Mouse (Mus musculus): Measurements from ENCODE around the gene Acap1. TPM values are rescaled to one million over a fixed set of nuclear protein-coding genes. Genes with fewer than 3 reads are reported as not detected.
"Not testable (repeated sequence)": the region's sequence is repeated elsewhere in the genome, so short reads cannot be mapped to it uniquely, and the experiment has no call there.

Acap1 gene
- polyA plus RNA-seq, 1 experiment from 2014 or later, result 1.0 TPM

DNA sequence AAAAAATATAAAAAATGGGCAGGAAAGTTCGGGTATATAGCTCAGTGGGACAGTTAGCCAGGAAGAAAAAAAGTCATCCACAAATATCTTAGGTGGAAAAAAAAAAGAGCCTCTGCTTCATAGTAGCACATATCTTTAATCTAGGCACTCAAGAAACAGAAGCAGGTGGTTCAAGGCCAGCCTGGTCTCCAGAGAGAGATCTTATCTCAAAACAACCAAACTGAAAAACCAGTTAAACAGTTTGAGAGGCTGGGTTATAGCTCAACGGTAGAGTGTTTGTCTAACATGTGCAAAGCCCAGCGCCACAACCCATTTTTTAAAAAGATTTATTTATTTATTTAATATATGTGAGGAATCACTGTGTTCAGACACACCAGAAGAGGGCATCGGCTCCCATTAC, 37.7 kb upstream of the Acap1 start:
- Histone ChIP-seq H3K36me3 (no peaks in the 10 kb centered on the region), H3K4me3 (no peak overlapping the region), H3K4me1 (peaks cover 38% of the 10 kb centered on the region), H3K9me3 (replicated peaks) (no peaks in the 10 kb centered on the region), H3K27ac (replicated peaks) (no peak overlapping the region), H3K27me3 (ENCODE audit: low read depth, poor library complexity, severe bottlenecking) (peaks cover 40% of the 10 kb centered on the region)
- 82% methylated on average over 4 of the region's 4 CpGs for WGBS
- DNase-seq (ENCODE audit: low spot score), result no peak

DNA sequence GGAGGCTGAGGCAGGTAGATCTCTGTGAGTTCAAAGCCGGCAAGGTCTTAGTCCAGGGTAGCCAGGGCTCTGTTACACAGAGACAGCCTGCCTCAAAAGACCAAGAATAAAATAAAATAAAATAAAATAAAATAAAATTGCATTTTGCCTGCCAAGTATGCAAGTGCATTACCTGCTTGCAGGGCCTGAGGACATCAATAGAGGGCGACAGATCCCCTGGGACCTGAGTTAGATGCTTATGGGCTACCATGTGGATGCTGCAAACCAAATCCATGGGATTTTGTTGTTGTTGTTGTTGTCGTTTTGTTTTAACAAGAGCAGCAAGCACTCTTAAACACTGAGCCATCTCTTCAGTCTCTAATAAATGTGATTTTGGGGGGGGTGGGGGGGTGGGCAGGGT, 36.9 kb upstream of the Acap1 start:
- no peak for DNase-seq (ENCODE audit: low spot score)
- WGBS, result 38% methylated on average over 3 of the region's 3 CpGs
- peaks cover 32% of the 10 kb centered on the region for H3K27me3 ChIP-seq (ENCODE audit: low read depth, poor library complexity, severe bottlenecking)

DNA sequence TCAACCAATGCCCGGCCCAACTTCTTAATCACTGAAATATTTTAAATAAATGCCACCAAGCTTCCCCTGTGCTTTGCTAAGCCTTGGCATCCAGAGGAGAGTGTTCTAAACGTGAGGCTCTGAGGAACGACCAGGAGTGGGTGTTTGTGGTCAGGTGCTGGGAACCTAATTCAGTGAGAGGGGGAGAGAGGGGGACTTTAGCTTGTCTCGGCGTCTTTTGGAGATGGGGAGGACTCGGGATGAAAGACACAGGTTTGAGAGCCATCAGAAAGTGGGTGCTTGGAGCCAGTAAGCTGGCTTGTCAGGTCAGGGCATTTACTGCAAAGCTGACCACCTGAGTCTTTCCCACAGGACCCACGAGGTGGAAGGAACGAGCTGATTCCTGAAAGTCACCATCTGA, 36.4 kb upstream of the Acap1 start:
- H3K9me3 ChIP-seq (replicated peaks), result no peaks in the 10 kb centered on the region
- peaks cover 27% of the 10 kb centered on the region for H3K27me3 ChIP-seq (ENCODE audit: low read depth, poor library complexity, severe bottlenecking)
- H3K4me3 ChIP-seq, result no peak overlapping the region
- no peak for DNase-seq (ENCODE audit: low spot score)
- 74% methylated on average over 8 of the region's 8 CpGs for WGBS
- H3K4me1 ChIP-seq, result peaks cover 29% of the 10 kb centered on the region
- H3K36me3 ChIP-seq, result no peaks in the 10 kb centered on the region
- H3K27ac ChIP-seq (replicated peaks), result no peak overlapping the region

More for the DNA sequence above, 36.9 kb upstream of the Acap1 start:
- Histone ChIP-seq H3K27ac (replicated peaks) (no peak overlapping the region), H3K4me1 (peaks cover 34% of the 10 kb centered on the region), H3K36me3 (no peaks in the 10 kb centered on the region), H3K9me3 (replicated peaks) (no peaks in the 10 kb centered on the region), H3K4me3 (no peak overlapping the region)

DNA sequence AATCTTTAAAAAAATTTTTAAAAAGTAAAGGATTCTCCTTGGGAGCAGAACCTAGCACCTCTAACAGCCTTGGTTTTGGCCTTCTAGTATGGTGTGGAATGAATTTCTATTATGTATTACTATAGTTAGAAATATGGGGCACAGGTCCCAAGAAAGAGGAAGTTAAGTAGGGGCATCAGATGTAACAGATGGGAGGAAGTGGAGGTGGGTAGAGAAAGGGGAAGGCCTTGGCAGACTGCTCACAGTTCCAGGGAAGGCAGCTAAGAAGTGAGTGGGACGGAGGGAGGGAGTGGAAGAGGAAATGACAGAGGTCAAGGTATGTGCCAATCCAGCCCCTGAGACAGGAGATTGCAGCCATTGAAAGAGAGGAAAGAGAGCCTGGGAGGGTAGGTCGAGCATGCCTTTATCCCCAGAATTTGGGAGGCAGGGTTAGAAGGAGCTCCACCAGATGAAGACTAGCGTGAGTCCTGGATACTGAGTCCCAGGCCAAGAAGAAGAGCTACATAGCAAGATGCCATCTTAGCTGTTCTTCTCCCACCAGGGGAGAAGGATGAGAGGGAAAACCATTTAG, 35.7 kb upstream of the Acap1 start:
- no peaks in the 10 kb centered on the region for H3K36me3 ChIP-seq
- 80% methylated on average over 3 of the region's 3 CpGs for WGBS
- H3K9me3 ChIP-seq (replicated peaks), result no peaks in the 10 kb centered on the region
- H3K27me3 ChIP-seq (ENCODE audit: low read depth, poor library complexity, severe bottlenecking), result peaks cover 20% of the 10 kb centered on the region
- H3K4me1 ChIP-seq, result peaks cover 22% of the 10 kb centered on the region
- no peak overlapping the region for H3K4me3 ChIP-seq
- no peak for DNase-seq (ENCODE audit: low spot score)
- no peak overlapping the region for H3K27ac ChIP-seq (replicated peaks)

DNA sequence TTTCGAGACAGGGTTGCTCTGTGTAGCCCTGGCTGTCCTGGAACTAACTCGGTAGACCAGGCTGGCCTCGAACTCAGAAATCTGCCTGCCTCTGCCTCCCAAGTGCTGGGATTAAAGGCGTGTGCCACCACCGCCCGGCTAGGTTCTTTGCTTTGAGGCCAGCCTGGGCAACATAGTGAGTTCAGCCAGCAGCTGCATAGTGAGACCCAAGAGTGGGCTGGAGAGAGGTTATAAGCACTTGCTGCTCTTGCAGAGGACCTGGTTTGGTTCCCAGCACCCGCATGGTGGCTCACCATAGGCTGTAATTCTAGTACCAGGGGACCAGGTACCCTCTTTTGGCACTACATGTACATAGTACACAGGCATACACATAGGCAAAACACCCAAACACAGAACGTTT, 34.8 kb upstream of the Acap1 start:
- H3K36me3 ChIP-seq; H3K27ac ChIP-seq (replicated peaks); H3K4me3 ChIP-seq; DNase-seq (ENCODE audit: low spot score); H3K9me3 ChIP-seq (replicated peaks): not testable (repeated sequence)
- WGBS, result 89% methylated on average over 8 of the region's 8 CpGs
- Histone ChIP-seq H3K4me1 (peaks cover 13% of the 10 kb centered on the region), H3K27me3 (ENCODE audit: low read depth, poor library complexity, severe bottlenecking) (peaks cover 11% of the 10 kb centered on the region)

DNA sequence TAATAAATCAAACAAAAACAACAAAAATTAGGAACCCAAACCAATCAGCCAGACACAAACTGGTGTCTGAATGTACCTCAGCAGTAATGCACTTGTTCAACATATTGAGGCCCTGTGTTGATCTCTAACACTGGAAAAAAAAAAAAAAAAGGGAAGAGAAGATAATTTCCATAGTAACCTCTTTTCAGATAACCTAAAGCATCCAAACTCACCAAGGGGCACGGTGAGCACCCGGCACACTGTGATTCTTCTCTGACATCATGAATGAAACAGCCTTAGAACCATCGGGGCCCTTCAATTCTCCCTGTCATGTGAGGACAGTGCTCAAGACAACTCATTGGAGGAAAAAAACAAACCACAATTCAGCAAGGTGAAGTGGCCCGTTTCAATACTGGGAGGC, 34.4 kb upstream of the Acap1 start:
- Histone ChIP-seq H3K4me3 (no peak overlapping the region), H3K27ac (replicated peaks) (no peak overlapping the region), H3K9me3 (replicated peaks) (no peaks in the 10 kb centered on the region), H3K36me3 (no peaks in the 10 kb centered on the region), H3K27me3 (ENCODE audit: low read depth, poor library complexity, severe bottlenecking) (peaks cover 6% of the 10 kb centered on the region), H3K4me1 (peaks cover 10% of the 10 kb centered on the region; the same call in 1 of the 2 replicates)
- WGBS, result 94% methylated on average over 4 of the region's 4 CpGs
- no peak for DNase-seq (ENCODE audit: low spot score)

DNA sequence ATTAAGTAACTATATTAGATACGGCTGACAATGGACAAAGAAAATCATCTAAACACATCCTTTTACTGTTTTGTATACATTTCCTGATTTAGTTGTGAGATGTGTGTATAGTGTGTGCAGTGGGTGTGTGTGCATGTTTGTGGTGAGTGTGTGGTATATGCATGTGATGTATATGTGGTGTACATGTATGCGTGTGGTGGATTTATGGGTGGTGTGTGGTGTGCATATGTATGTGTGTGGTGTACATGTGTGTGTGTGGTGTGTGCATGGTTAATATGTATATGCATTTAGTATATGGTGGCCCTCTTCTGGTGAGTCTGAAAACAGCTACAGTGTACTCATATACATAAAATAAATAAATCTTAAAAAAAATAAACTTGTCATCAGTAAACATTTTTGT, 32.2 kb upstream of the Acap1 start:
- 96% methylated on average over 2 of the region's 2 CpGs for WGBS
- H3K9me3 ChIP-seq (replicated peaks), result no peaks in the 10 kb centered on the region
- H3K36me3 ChIP-seq, result no peaks in the 10 kb centered on the region

DNA sequence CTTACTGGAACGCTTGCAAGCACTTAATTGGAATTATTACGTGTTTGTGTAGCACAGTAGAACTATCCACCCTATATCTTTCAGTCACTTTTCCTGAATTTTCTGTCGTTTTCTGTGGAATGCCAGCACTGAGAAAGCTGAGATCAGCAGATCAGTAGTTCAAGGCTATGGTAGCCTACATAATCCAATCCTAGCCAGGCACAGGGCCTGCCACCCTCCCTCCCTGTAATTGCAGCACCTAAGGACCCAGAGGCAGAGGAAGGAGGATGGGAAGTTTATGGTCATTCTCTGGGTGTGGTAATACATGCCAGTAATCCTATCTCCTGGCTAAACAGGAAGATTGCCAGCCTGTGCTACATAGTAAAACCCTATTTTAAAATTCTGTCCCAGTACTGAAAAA, 27.5 kb upstream of the Acap1 start:
- Histone ChIP-seq H3K27me3 (ENCODE audit: low read depth, poor library complexity, severe bottlenecking) (no peaks in the 10 kb centered on the region), H3K9me3 (replicated peaks) (no peaks in the 10 kb centered on the region), H3K4me3 (peak overlapping the region; percentile 99), H3K4me1 (peaks cover 32% of the 10 kb centered on the region), H3K27ac (replicated peaks) (peak overlapping the region; percentile 99), H3K36me3 (peaks cover 19% of the 10 kb centered on the region)
- WGBS, result 69% methylated on average over 3 of the region's 3 CpGs
- DNase-seq (ENCODE audit: low spot score), result no peak

More for the DNA sequence above, 32.2 kb upstream of the Acap1 start:
- Histone ChIP-seq H3K4me1 (peaks cover 6% of the 10 kb centered on the region), H3K27ac (replicated peaks) (no peak overlapping the region), H3K4me3 (no peak overlapping the region), H3K27me3 (ENCODE audit: low read depth, poor library complexity, severe bottlenecking) (no peaks in the 10 kb centered on the region)
- DNase-seq (ENCODE audit: low spot score), result no peak

DNA sequence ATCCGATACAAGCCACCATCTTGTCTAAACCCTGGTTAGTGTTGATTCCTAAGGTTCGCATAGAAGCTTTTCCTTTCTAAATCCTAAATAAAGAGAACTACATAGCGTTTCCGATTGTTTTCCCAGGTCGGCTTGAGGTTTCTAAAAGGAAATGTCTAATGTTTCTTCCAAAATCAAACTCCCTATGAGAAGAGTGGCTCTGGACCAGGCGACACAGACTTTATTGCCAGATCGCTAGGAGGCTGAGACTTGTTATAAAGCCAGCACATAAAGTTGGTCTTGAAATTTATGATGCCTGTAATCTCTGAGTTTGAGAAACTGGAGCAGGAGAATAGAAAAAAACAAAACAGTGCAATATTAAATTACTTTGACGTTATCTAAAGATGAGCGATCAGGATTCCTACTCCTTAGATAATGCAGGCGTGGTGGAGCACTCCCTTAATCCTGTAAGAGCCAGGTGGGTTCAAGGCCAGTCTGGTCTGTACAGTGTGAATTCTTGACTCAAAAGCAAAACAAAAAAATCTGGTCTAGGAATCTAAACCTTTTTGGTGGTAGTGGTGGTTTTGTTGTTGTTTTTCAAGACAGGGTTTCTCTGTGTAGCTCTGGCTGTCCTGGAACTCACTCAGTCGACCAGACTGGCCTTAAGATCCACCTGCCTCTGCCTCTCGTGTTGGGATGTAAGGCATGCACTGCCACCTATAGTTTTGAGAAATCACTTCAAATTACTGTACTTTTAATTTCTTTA, 26.8 kb upstream of the Acap1 start:
- no peaks in the 10 kb centered on the region for H3K27me3 ChIP-seq (ENCODE audit: low read depth, poor library complexity, severe bottlenecking)
- DNase-seq (ENCODE audit: low spot score), result no peak
- peaks cover 36% of the 10 kb centered on the region for H3K4me1 ChIP-seq
- peaks cover 26% of the 10 kb centered on the region for H3K36me3 ChIP-seq
- H3K9me3 ChIP-seq (replicated peaks), result no peaks in the 10 kb centered on the region
- peak overlapping the region; percentile 99 for H3K4me3 ChIP-seq
- peak overlapping the region; percentile 99 for H3K27ac ChIP-seq (replicated peaks)
- WGBS, result 5% methylated on average over 12 of the region's 12 CpGs

DNA sequence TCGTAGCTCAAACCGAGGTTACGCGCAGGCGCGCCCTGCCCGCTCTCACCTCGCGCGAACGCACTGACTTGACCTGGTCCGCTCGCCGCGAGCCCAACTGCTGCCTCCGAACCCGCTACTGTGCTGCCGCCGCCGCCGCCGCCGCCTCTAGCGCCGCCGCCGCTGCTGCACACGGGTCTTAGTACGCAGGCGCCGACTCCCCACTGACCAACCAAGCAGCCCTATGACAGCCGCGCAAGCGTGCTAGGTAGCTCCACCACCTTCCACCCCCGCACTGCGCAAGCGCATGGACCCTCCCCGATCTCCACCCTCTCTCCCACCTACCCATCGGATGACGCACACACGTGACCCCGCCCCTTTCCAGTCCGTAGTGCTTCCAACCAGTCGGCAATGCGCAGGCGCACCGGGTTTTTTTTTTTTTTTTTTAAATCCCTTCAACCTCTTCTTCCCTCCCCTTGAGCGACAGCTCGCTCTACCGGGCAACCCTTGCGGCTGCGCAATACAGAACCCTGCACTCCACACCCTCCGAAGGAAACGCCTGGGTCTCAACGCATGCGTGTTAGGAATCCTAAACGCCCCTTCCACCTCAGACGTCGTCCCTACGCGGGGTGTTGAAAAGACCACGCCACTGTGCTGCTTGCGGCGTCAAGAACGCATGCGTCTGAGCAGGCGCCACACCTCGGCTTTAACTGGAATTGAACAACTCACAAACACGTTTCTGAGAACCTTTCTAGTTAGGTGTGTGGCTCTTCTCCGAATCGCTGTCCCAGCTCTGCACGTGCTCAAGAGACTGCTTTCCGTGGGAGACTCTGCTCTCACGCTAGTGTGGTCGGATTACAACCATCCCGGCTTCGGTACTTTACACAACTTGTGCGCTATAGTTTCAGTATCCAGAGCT, 26.0 kb upstream of the Acap1 start, which contains the start of gene Eif5a:
TSS of gene Eif5a (minus strand) at position 845 of the 898 bp plus-strand sequence.
- Histone ChIP-seq H3K27me3 (ENCODE audit: low read depth, poor library complexity, severe bottlenecking) (no peaks in the 10 kb centered on the region), H3K27ac (replicated peaks) (peak within 1 kb of the TSS; percentile 99), H3K4me1 (peaks cover 45% of the 10 kb centered on the region), H3K9me3 (replicated peaks) (no peaks in the 10 kb centered on the region), H3K4me3 (peak within 1 kb of the TSS; percentile 99), H3K36me3 (peaks cover 34% of the 10 kb centered on the region)
- peak; percentile 100 for DNase-seq (ENCODE audit: low spot score)
- WGBS, result under 1% methylated on average over 78 of the region's 78 CpGs

DNA sequence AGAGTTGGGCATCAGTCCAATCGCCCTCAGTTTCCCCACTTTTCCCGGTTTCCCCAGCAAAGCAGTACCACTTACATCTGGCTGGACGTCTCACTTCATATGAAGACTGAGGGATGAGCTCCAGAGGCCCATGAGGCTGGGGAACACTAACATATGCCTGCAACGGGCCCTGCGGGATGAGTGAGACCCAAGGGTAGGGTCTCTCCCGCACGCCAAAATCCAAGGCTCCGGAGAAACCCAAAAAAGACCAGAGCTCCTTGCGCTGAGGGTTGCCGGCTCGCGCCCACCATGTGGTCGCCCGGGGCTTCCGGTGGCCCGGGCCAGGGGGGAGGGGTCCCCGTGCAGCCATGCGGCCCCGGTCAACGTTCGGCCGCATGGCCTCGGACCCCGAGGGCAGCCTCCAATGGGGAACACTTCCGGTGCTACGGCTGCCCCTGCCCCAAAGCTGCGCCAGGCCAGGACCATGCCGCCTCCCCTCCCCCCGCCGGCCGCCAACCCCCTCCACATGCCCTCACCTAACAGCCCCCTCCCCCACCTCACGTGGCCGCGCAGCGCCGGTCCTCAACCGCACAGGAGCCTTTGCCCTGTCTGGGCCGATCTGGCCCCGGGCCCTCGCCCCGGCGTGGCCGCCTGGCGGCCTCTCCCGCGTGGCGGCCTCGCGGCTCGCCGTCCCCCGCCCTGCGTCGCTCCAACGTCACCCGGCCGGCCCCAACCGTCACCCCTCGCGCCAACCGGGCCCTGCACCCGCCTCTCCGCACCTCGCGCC, 25.1 kb upstream of the Acap1 start:
- no peaks in the 10 kb centered on the region for H3K27me3 ChIP-seq (ENCODE audit: low read depth, poor library complexity, severe bottlenecking)
- peak; percentile 66 for DNase-seq (ENCODE audit: low spot score)
- no peaks in the 10 kb centered on the region for H3K9me3 ChIP-seq (replicated peaks)
- H3K36me3 ChIP-seq, result peaks cover 43% of the 10 kb centered on the region
- peak overlapping the region; percentile 99 for H3K4me3 ChIP-seq
- WGBS, result under 1% methylated on average over 63 of the region's 65 CpGs
- H3K4me1 ChIP-seq, result peaks cover 54% of the 10 kb centered on the region
- peak overlapping the region; percentile 99 for H3K27ac ChIP-seq (replicated peaks)

DNA sequence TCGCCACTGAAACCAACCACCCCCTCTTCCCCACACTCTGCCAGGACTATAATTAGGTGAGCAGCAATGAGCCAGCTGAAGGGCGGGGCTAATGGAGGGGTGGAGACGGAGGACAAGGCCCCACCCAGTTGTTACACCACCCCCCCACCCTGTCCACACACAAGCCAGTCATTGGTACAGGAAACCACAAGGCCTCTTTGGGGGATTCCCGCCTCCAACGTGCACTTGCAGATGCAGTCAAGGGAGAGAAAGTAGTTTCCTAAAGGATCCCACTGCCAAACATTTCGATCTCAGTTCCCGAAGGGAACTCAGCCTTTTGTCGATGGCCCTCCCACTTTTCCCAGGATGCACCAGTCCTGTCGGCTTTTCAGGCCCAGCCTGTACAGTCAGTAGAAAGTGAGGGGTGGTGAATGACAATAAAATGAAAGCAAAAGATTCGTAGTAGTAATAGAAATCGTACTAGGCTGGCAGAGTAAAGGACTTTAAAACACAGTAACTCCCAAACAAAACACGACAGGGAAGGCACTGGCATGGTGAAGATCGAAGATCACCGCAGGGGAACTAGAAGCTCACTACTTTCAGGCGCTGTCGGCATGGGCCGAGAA, 24.4 kb upstream of the Acap1 start:
- H3K4me1 ChIP-seq, result peaks cover 61% of the 10 kb centered on the region
- no peaks in the 10 kb centered on the region for H3K9me3 ChIP-seq (replicated peaks)
- peak overlapping the region; percentile 99 for H3K4me3 ChIP-seq
- WGBS, result 3% methylated on average over 17 of the region's 17 CpGs
- peak overlapping the region; percentile 99 for H3K27ac ChIP-seq (replicated peaks)
- DNase-seq (ENCODE audit: low spot score), result peak; percentile 50
- H3K36me3 ChIP-seq, result peaks cover 50% of the 10 kb centered on the region
- no peaks in the 10 kb centered on the region for H3K27me3 ChIP-seq (ENCODE audit: low read depth, poor library complexity, severe bottlenecking)
